Mouse (Mus musculus) G1E (cell line): ENCODE measurements at regions not wholly inside any gene's neighbourhood (a gene's known extent, or its start where the extent isn't known, plus 50 kb on each side); places are given as distances from the start of the nearest gene placed in this dataset.

ENCODE experiments used
- GATA1 ChIP-seq: IDR thresholded peaks from 2 replicates; pipeline ENCODE4 v1.6.1; 2012; ENCODE audit warnings: borderline replicate concordance, low read length, inconsistent platforms, mixed read lengths
- POLR2AphosphoS5 ChIP-seq: IDR thresholded peaks from 2 replicates; pipeline ENCODE4 v1.6.1; 2012; ENCODE audit warnings: low read depth, low read length, inconsistent platforms; ENCODE audit not compliant: insufficient replicate concordance

GRCm38 (mm10) chr5:101222390-101222789, 376.9 kb downstream of the Gpat3 start:
- no peak for TF ChIP-seq POLR2AphosphoS5
- TF ChIP-seq GATA1, result no peak
